Mouse (Mus musculus) forebrain, embryonic 13.5 days (tissue): Measurements from ENCODE around the gene Thnsl1. TPM values are rescaled to one million over a fixed set of nuclear protein-coding genes. Genes with fewer than 3 reads are reported as not detected.
A peak's percentile ranks its signal among the peaks of the same experiment; 100 is the strongest.

Source experiments
- ATAC-seq: fragments of 200-750 bp; cut with Nextera tagmentation; 2 replicates; pipeline ENCODE4 v1.8.0; 2017
- H3K27ac ChIP-seq: fragments of 300-500 bp; sonication (generic); 2 replicates; pipeline ENCODE4 v1.5.1; 2015; ENCODE audit warnings: inconsistent platforms, mild to moderate bottlenecking, moderate library complexity
- H3K27me3 ChIP-seq: fragments of 300-500 bp; sonication (generic); 2 replicates; pipeline ENCODE4 v1.6.1; 2015; ENCODE audit warnings: mild to moderate bottlenecking, inconsistent platforms
- H3K36me3 ChIP-seq: fragments of 300-500 bp; sonication (generic); 2 replicates; pipeline ENCODE4 v1.6.1; 2015; ENCODE audit warnings: mild to moderate bottlenecking, inconsistent platforms; ENCODE audit not compliant: poor library complexity, severe bottlenecking
- H3K4me1 ChIP-seq: fragments of 300-500 bp; sonication (generic); 2 replicates; pipeline ENCODE4 v1.6.1; 2015; ENCODE audit warnings: inconsistent platforms
- H3K4me2 ChIP-seq: fragments of 300-500 bp; sonication (generic); 2 replicates; pipeline ENCODE4 v1.6.1; 2015; ENCODE audit warnings: inconsistent platforms, mild to moderate bottlenecking, moderate library complexity
- H3K4me3 ChIP-seq: fragments of 300-500 bp; sonication (generic); 2 replicates; pipeline ENCODE4 v1.5.1; 2015; ENCODE audit warnings: mild to moderate bottlenecking, inconsistent platforms
- H3K9ac ChIP-seq: fragments of 300-500 bp; sonication (generic); 2 replicates; pipeline ENCODE4 v1.6.1; 2015; ENCODE audit warnings: mild to moderate bottlenecking, inconsistent platforms
- H3K9me3 ChIP-seq: fragments of 300-500 bp; sonication (generic); replicated peaks from 2 replicates; pipeline ENCODE4 v1.6.1; 2016; ENCODE audit warnings: inconsistent platforms
- WGBS: fragments of 180-500 bp; shearing (Covaris S2); methylation state at CpG from one replicate; pipeline ENCODE4 v1.1.7; 2015; 5-methylcytosine and 5-hydroxymethylcytosine counted together
- polyA plus RNA-seq: library from polyadenylated mRNA; unstranded; fragments of >200 nt; fragmentation: Nextera tagmentation; extraction: Ambion mirVana; gene quantifications from 2 replicates; pipeline ENCODE4 v1.2.1, GENCODE M21; 2015

Gene Thnsl1
- 20.2 and 21.7 TPM in 2 replicates for polyA plus RNA-seq

DNA sequence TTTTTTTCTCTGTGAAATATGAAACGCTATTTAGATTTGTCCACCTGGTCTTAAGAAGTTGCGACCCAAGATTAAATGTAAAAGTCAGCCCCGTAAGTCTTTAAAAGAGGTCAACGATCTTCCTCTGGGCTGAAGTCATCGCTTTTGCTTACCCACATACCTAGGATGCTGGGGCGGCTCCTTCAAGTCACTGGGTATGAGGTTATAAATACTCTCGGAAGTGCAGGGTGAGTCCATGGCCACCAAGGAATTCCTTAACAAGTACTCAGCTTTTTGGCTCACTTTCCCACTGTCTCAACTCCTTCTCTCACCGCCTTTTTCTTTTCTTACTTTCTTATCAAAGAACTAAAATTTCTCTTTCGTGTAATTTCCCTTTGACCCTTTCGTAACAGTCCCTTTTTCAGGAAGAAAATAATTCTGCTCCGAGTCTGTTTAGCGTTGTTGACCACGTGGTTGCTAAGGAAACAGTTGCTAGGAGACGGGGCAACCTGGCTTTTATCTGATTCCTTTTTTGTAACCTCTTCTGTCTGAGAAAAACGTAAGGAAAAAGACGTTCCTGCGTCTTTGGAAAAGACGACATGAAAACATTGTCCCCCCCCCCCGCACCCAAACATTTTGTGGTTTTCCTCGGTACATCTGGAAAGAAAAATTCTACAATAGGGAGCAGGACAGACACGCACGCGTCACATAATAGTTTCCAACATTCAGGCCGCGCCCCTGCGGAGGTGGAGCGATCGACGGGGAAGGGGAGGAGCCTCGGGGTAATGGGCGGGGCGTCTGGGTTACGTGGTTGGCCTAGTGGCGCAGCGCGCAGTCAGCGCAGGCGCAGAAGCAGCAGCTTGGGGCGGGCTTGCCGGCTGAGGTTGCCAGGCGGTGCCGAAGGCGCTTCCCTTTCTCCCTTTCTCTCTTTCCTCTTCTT lies at the start of gene Thnsl1, which contains the start of gene Enkur:
Gene Thnsl1 (plus strand): TSS at position 813 of the 919 bp plus-strand sequence.
Gene Enkur (minus strand): TSS at position 454 of the 919 bp plus-strand sequence.
- H3K27ac ChIP-seq, result peak within 1 kb of the TSS; percentile 78
- no peaks in the 10 kb centered on the region for H3K9me3 ChIP-seq
- no peaks in the 10 kb centered on the region for H3K36me3 ChIP-seq
- peak; percentile 99 for ATAC-seq
- peak within 1 kb of the TSS; percentile 78 for H3K9ac ChIP-seq
- H3K4me2 ChIP-seq, result peak within 1 kb of the TSS; percentile 79
- peak within 1 kb of the TSS; percentile 64 for H3K4me3 ChIP-seq
- 3% methylated on average over 43 of the region's 43 CpGs for WGBS
- no peaks in the 10 kb centered on the region for H3K27me3 ChIP-seq
- H3K4me1 ChIP-seq, result peaks cover 19% of the 10 kb centered on the region

DNA sequence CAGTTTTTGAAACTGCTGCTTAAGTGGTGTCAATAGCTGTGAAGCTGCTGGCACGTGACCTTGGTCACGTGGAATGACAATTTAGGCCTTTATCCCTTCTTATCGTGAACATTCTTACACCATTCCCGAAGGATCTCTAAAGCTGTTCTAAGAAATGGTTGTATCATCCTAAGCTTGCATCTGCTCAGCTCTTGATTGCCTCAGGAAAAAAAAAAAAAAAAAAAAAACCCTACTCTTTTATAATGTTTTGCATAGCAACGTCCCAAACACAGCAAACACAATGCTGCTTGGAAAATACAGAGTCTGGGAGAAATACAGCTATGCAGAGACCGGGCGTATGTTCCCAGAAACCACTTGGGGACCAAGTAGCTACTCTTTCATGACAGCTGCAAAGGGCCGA lies 41.2 kb upstream of the Thnsl1 start:
- Histone ChIP-seq H3K27me3 (no peaks in the 10 kb centered on the region), H3K36me3 (no peaks in the 10 kb centered on the region), H3K4me1 (no peaks in the 10 kb centered on the region), H3K4me2 (no peak overlapping the region), H3K9me3 (no peaks in the 10 kb centered on the region), H3K4me3 (no peak overlapping the region), H3K27ac (no peak overlapping the region), H3K9ac (no peak overlapping the region)
- ATAC-seq, result no peak
- 78% methylated on average over 8 of the region's 8 CpGs for WGBS

DNA sequence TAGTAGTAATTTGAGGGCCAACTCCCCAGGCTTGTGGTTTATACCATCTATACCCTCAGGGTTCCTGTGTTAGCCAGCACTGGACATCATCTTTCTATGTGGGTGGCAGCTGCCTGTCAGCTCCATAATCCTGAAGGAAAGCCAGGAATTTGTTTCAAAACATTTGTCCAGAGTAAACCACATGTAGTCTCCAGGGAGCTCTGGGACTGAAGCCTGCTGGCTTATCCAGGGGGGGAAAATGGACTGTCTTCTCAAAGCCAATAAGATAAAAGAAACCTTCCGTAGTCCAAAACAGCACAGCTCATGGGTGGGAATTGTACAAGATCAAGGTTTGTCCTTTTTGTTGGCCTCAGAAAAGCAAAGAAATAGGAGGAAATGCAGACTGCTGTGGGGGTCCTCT lies 37.6 kb upstream of the Thnsl1 start:
- 92% methylated on average over 1 of the region's 1 CpGs for WGBS
- Histone ChIP-seq H3K9me3 (peaks cover 4% of the 10 kb centered on the region; the same call in 1 of the 2 replicates), H3K4me2 (no peak overlapping the region), H3K4me3 (no peak overlapping the region), H3K27me3 (no peaks in the 10 kb centered on the region), H3K36me3 (no peaks in the 10 kb centered on the region), H3K9ac (no peak overlapping the region), H3K4me1 (no peaks in the 10 kb centered on the region), H3K27ac (no peak overlapping the region)
- ATAC-seq, result no peak

DNA sequence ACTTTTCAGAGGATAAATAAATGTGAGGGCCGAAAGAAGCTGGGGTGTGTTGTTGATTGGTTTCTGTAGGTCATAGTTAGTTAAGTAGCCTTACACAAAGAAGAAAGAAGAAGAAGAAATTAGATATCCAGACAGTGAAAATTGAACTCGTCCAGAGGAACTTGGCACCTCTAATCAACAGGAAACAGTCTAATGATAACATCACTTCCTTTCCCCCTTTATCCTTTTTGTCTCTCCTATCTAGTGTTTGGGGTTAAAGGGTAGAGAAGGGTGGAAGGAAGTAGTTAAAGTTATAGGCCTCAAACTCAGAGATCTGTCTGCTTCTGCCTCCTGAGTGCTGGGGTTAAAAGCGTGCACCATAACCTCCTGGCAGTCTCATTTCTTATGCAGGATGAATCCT lies 32.7 kb upstream of the Thnsl1 start:
- WGBS, result 87% methylated on average over 3 of the region's 3 CpGs
- Histone ChIP-seq H3K9ac (no peak overlapping the region), H3K4me3 (no peak overlapping the region), H3K9me3 (peaks cover 5% of the 10 kb centered on the region; the same call in 1 of the 2 replicates), H3K4me2 (no peak overlapping the region), H3K27me3 (no peaks in the 10 kb centered on the region), H3K36me3 (no peaks in the 10 kb centered on the region), H3K27ac (no peak overlapping the region), H3K4me1 (no peaks in the 10 kb centered on the region)
- ATAC-seq, result no peak

DNA sequence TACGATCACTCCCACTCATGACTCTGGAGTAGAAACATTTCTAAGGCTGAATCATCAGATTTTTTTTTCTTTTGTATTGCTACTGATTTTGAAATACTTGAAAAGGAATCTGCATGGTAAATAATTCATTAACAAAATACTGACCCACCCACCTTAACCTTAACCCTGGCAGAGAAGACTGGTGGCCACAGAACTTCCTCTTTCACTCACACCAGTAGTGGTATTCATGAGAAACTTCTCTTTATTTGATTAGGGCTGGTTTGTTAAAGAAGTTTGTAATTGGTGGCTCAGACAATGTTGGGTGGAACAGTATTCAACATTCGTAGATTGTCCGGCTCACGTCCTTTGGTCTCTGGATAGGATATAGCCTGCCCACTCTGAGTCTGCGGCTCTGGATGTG lies 26.4 kb upstream of the Thnsl1 start:
- H3K9ac ChIP-seq, result no peak overlapping the region
- no peak overlapping the region for H3K4me2 ChIP-seq
- no peaks in the 10 kb centered on the region for H3K9me3 ChIP-seq
- H3K36me3 ChIP-seq, result no peaks in the 10 kb centered on the region
- no peak overlapping the region for H3K4me3 ChIP-seq
- WGBS, result 92% methylated on average over 5 of the region's 5 CpGs
- H3K4me1 ChIP-seq, result no peaks in the 10 kb centered on the region
- no peaks in the 10 kb centered on the region for H3K27me3 ChIP-seq
- no peak overlapping the region for H3K27ac ChIP-seq
- no peak for ATAC-seq

DNA sequence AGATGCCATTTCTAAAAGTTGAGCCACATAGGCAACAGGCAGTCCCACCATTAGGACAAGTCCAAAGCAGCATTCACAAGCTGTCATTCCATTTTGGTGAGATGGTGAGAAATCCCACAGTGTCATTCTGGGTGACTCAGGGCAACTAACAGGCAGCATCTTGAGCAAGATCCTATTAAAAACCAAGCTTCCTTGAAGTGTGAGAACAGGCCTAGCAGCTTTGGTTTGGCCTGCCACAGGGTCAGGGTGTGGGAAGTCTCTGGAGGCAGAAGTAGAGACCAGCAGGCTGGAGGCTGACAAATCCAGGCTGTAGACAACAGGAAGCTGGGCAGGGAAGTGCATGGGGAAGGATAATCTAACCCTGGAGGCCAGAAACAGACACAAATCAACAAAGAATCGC lies 22.7 kb upstream of the Thnsl1 start:
- Histone ChIP-seq H3K9ac (no peak overlapping the region), H3K4me3 (no peak overlapping the region), H3K4me1 (no peaks in the 10 kb centered on the region), H3K9me3 (no peaks in the 10 kb centered on the region), H3K4me2 (no peak overlapping the region), H3K27ac (no peak overlapping the region), H3K27me3 (no peaks in the 10 kb centered on the region), H3K36me3 (no peaks in the 10 kb centered on the region)
- 90% methylated on average over 1 of the region's 1 CpGs for WGBS
- ATAC-seq, result no peak

DNA sequence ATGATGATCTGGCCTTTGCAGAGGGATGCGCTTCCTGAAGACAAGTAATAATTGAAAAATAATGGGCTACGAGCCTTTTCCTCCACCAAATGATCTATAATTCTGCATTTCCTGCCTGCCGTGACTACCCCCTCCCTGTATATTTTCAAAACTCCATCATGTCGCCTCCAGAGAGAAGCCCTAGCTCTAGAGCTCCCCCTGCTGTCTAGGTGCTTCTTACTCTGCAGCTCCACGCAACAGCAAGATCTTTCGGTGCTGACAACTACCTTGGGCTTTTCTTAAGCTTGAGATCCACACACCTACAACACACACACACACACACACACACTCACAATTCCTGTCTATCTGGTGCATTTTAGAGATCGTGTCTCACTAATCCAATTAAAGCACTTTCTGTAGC lies 17.9 kb upstream of the Thnsl1 start:
- WGBS, result 58% methylated on average over 7 of the region's 7 CpGs
- H3K27me3 ChIP-seq, result no peaks in the 10 kb centered on the region
- H3K9me3 ChIP-seq, result no peaks in the 10 kb centered on the region
- no peak overlapping the region for H3K27ac ChIP-seq
- no peaks in the 10 kb centered on the region for H3K36me3 ChIP-seq
- H3K4me2 ChIP-seq, result no peak overlapping the region
- H3K4me1 ChIP-seq, result no peaks in the 10 kb centered on the region
- H3K4me3 ChIP-seq, result no peak overlapping the region
- ATAC-seq, result no peak
- H3K9ac ChIP-seq, result no peak overlapping the region

DNA sequence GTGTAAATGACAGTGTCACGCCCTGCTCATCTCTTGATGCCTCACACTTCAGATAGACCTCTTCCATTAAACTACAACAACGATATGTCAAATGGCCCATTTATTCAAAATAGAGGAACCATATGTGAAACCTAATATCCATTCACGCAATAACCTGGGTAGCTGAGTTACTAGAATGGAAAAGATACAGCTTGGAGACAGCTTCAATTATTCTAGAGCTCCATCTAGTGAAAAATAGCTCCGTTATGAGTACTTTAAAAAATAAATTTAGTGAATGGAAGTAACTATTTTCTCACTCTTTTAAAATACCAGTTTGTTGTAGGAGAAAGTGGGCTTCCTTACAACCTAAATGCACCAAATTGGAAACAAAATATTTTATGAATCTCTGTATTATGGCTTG lies 16.9 kb upstream of the Thnsl1 start:
- no peaks in the 10 kb centered on the region for H3K9me3 ChIP-seq
- H3K4me2 ChIP-seq, result no peak overlapping the region
- 68% methylated on average over 4 of the region's 4 CpGs for WGBS
- no peaks in the 10 kb centered on the region for H3K4me1 ChIP-seq
- H3K27me3 ChIP-seq, result no peaks in the 10 kb centered on the region
- no peak overlapping the region for H3K9ac ChIP-seq
- ATAC-seq, result 0 out of 2 replicates have a peak, but pooled peaks have one; percentile 45
- H3K27ac ChIP-seq, result no peak overlapping the region
- H3K36me3 ChIP-seq, result no peaks in the 10 kb centered on the region
- no peak overlapping the region for H3K4me3 ChIP-seq

DNA sequence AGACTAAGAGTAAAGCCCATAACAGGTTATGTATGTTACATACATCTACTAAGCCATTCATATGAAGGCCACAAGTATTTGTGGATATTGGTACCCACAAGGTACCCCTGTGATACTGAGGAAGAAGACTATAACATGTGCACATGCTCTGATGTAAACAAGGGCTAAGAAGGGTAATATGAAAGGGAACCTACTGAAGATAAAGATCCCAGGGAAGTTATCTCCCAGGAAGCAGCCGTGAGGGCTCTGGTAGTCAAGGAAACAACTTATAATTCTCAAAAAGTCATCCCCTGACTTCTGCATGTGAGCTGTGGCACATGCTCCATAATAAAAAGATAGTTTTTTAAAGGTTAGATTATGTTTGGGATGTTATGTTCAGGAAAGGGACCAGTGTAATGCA lies 14.3 kb upstream of the Thnsl1 start:
- H3K36me3 ChIP-seq, result no peaks in the 10 kb centered on the region
- no peaks in the 10 kb centered on the region for H3K27me3 ChIP-seq
- H3K4me2 ChIP-seq, result no peak overlapping the region
- WGBS, result 79% methylated on average over 1 of the region's 1 CpGs
- no peak overlapping the region for H3K9ac ChIP-seq
- no peak overlapping the region for H3K27ac ChIP-seq
- no peak overlapping the region for H3K4me3 ChIP-seq
- no peak for ATAC-seq
- no peaks in the 10 kb centered on the region for H3K4me1 ChIP-seq
- H3K9me3 ChIP-seq, result no peaks in the 10 kb centered on the region

DNA sequence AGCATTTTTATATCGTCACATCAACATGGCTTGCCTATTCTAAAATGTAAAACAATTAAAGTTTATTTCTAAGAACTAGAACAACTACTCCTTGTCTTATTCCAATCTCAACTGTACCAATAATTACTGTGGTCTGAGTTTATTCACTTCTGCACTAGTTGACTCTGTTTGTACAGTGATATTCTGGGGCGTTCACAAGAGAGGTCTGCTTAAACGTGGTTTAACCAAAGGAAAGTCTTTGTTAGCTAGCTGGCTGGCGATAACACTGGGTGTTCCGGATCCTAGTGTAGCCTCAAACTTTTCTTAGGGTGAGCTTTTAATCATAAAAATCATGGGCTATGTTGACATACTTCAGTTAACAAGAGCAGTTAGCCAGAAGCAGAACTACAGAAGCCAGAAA lies 10.3 kb upstream of the Thnsl1 start:
- no peak overlapping the region for H3K4me2 ChIP-seq
- H3K36me3 ChIP-seq, result no peaks in the 10 kb centered on the region
- H3K27me3 ChIP-seq, result no peaks in the 10 kb centered on the region
- 93% methylated on average over 5 of the region's 5 CpGs for WGBS
- no peak overlapping the region for H3K9ac ChIP-seq
- no peak overlapping the region for H3K4me3 ChIP-seq
- H3K9me3 ChIP-seq, result 0 out of 2 replicates have a peak, but pooled peaks cover 3% of the 10 kb centered on the region
- H3K4me1 ChIP-seq, result no peaks in the 10 kb centered on the region
- H3K27ac ChIP-seq, result no peak overlapping the region
- no peak for ATAC-seq

DNA sequence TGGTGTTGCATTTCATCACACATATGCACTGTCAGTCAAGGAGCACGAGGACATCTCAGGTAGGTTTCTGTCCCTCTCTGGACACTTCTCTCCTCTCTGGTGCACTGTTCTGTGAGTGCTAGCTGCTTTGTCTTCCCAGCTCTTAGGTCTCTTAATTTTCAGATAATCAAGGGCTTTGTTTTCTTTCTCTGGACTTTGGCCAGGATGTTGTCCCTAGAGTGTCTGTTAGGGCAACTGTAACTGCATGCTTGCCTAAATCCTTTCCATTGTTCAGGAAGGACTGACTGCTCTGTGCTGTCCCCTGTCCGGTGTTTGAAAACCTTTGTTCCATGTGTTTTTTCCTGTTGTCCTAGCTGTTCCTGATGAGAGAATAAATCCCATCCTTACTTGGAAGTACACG lies 6.5 kb upstream of the Thnsl1 start:
- Histone ChIP-seq H3K9me3 (0 out of 2 replicates have a peak, but pooled peaks cover 3% of the 10 kb centered on the region), H3K9ac (no peak overlapping the region), H3K4me3 (no peak overlapping the region), H3K4me2 (no peak overlapping the region), H3K27ac (no peak overlapping the region), H3K4me1 (no peaks in the 10 kb centered on the region), H3K36me3 (no peaks in the 10 kb centered on the region), H3K27me3 (no peaks in the 10 kb centered on the region)
- WGBS, result 69% methylated on average over 3 of the region's 3 CpGs
- no peak for ATAC-seq

DNA sequence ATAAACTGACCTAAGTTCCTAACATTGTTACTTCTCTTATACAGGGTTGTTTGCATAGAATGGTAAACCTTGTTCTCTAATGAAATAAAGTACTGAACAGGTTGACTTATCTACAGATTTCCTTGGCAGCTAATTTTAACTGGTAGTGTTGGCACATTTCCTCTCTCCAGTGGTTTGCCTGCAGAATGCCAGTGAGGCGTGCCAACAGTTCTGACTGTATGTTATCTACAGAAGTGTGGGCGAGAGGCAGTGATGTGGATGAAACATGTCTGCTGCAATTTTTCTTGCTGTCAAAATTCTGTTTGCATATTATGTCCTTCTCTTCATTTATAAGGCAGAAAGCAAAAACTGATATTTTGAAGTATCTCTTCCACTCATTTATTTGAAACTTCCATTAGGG lies 2.8 kb upstream of the Thnsl1 start:
- Histone ChIP-seq H3K36me3 (no peaks in the 10 kb centered on the region), H3K4me2 (no peak overlapping the region), H3K4me1 (peaks cover 19% of the 10 kb centered on the region), H3K4me3 (no peak overlapping the region), H3K9ac (no peak overlapping the region), H3K9me3 (no peaks in the 10 kb centered on the region), H3K27ac (no peak overlapping the region), H3K27me3 (no peaks in the 10 kb centered on the region)
- 86% methylated on average over 2 of the region's 2 CpGs for WGBS
- no peak for ATAC-seq
